Mouse (Mus musculus) limb, embryonic 14.5 days (tissue): ENCODE results near the gene Snx17. TPM values are rescaled to one million over a fixed set of nuclear protein-coding genes. Genes with fewer than 3 reads are reported as not detected.

ENCODE experiments used
- ATAC-seq: fragments of 200-750 bp; cut with Nextera tagmentation; 2 replicates; pipeline ENCODE4 v1.8.0; 2017; ENCODE audit warnings: low read depth, moderate number of reproducible peaks, moderate TSS enrichment; ENCODE audit not compliant: low FRiP score
- DNase-seq: peaks from one replicate; pipeline ENCODE4 v3.0.0-alpha.2; 2015; ENCODE audit warnings: low spot score
- H3K27ac ChIP-seq: fragments of 300-500 bp; sonication (generic); replicated peaks from 2 replicates; pipeline ENCODE4 v1.5.1; 2014; ENCODE audit warnings: low read depth, mild to moderate bottlenecking, low read length, moderate library complexity, mixed read lengths
- H3K27me3 ChIP-seq: fragments of 300-500 bp; sonication (generic); 2 replicates; pipeline ENCODE4 v1.6.1; 2014; ENCODE audit warnings: low read length, mixed read lengths; ENCODE audit not compliant: control insufficient read depth, insufficient read depth
- H3K36me3 ChIP-seq: fragments of 300-500 bp; sonication (generic); 2 replicates; pipeline ENCODE4 v1.6.1; 2014; ENCODE audit warnings: mild to moderate bottlenecking, low read length, moderate library complexity, mixed read lengths; ENCODE audit not compliant: control insufficient read depth, insufficient read depth
- H3K4me1 ChIP-seq: fragments of 300-500 bp; sonication (generic); 2 replicates; pipeline ENCODE4 v1.6.1; 2014; ENCODE audit warnings: antibody characterized with exemption, low read length, mixed read lengths; ENCODE audit not compliant: control insufficient read depth, insufficient read depth
- H3K4me2 ChIP-seq: fragments of 300-500 bp; sonication (generic); replicated peaks from 2 replicates; pipeline ENCODE4 v1.6.1; 2014; ENCODE audit warnings: low read depth, mild to moderate bottlenecking, low read length, moderate library complexity; ENCODE audit not compliant: severe bottlenecking
- H3K4me3 ChIP-seq: fragments of 300-500 bp; sonication (generic); replicated peaks from 2 replicates; pipeline ENCODE4 v1.5.1; 2014; ENCODE audit warnings: low read length
- H3K9ac ChIP-seq: fragments of 300-500 bp; sonication (generic); 2 replicates; pipeline ENCODE4 v1.6.1; 2014; ENCODE audit warnings: mild to moderate bottlenecking, low read depth, low read length, moderate library complexity; ENCODE audit not compliant: severe bottlenecking
- H3K9me3 ChIP-seq: fragments of 300-500 bp; sonication (generic); 2 replicates; pipeline ENCODE4 v1.6.1; 2016; ENCODE audit warnings: low read length; ENCODE audit not compliant: control insufficient read depth
- POLR2A ChIP-seq: fragments of 200-500 bp; IDR thresholded peaks from 2 replicates; pipeline ENCODE4 v1.8.0; 2012; ENCODE audit warnings: inconsistent platforms, mild to moderate bottlenecking, moderate library complexity, borderline replicate concordance; ENCODE audit not compliant: insufficient read depth, insufficient read length; ENCODE audit errors: extremely low read depth
- WGBS: fragments of 180-500 bp; shearing (Covaris S2); extraction: QIAGEN DNeasy Blood & Tissue Kit; methylation state at CpG from one replicate; pipeline ENCODE4 v1.1.7; 2014; 5-methylcytosine and 5-hydroxymethylcytosine counted together
- polyA plus RNA-seq, 2 experiments: library from polyadenylated mRNA; depleted of rRNA in 1 of 2; stranded (reverse) in 1 of 2; unstranded in 1 of 2; fragments of >200 nt; fragmentation: Nextera tagmentation in 1 of 2; extraction: Ambion mirVana in 1 of 2; gene quantifications; 2 replicates each; pipeline versions ENCODE4 v1.2.1 to v1.2.3; 2012 to 2014

Gene Snx17
- polyA plus RNA-seq, 2 experiments = 108 to 139 TPM

DNA sequence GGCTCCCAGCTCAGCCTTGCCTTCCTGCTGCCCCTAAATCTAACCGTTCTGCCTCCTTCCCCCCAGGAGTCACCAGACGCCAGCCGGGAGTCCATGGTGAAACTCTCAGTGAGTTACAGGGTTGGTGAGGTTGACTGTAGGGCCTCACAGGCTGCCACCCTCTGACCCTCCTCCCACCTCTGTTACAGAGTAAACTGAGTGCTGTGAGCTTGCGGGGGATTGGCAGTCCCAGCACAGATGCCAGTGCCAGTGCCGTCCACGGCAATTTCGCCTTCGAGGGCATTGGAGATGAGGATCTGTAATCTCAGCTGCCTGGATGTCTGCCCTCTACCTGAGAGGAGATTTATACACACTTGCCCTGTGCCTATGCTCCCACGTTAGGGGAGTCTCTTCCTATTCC lies 5.1 kb downstream of the Snx17 start:
- DNase-seq (no peak), ATAC-seq (no peak)
- Histone ChIP-seq H3K9me3 (peaks cover 4% of the 10 kb centered on the region), H3K27ac (no peak overlapping the region), H3K27me3 (no peaks in the 10 kb centered on the region), H3K4me1 (peaks cover 16% of the 10 kb centered on the region), H3K9ac (no peak overlapping the region), H3K4me3 (no peak overlapping the region), H3K4me2 (no peak overlapping the region), H3K36me3 (peaks cover 75% of the 10 kb centered on the region)
- WGBS = 94% methylated on average over 9 of the region's 9 CpGs
- TF ChIP-seq POLR2A = no peak

DNA sequence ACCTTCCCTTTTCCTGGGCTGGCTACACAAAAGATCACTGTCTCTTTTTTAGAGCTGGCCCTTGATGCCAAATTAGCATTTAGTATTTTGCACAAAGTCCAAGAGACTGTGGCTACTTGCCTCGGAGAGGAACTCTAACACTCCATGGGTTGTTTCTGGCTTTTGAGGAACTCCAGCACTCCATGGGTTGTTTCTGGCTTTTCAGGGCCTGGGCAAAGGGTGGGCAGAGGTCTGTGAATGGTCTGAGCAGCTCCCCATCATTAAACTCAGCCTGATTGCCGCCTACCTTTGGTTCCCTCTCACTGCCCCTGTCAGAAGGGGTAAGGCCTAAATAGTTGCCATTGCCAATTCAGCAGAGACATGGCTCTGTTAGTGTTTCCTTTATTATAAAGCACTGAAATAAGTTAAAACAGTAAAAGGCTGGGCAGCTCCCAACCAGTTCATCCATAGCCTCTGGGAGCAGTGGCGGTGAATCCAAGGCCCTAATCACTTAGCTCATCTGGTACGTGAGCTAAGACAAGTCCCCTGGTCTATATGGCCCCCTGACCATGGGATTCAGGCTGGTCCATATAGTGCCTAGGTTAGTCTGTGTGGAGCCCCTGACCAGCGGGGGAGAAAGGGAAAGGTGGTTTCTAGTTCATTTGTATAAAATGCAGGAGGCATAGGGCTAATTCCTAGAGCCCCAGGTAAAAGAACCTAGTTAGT lies 5.7 kb downstream of the Snx17 start:
- WGBS = 84% methylated on average over 5 of the region's 5 CpGs
- Histone ChIP-seq H3K9ac (no peak overlapping the region), H3K4me2 (no peak overlapping the region), H3K27ac (no peak overlapping the region), H3K4me1 (peaks cover 16% of the 10 kb centered on the region), H3K27me3 (no peaks in the 10 kb centered on the region), H3K36me3 (peaks cover 81% of the 10 kb centered on the region), H3K9me3 (peaks cover 4% of the 10 kb centered on the region), H3K4me3 (no peak overlapping the region)
- ATAC-seq = no peak
- no peak for DNase-seq
- no peak for TF ChIP-seq POLR2A

DNA sequence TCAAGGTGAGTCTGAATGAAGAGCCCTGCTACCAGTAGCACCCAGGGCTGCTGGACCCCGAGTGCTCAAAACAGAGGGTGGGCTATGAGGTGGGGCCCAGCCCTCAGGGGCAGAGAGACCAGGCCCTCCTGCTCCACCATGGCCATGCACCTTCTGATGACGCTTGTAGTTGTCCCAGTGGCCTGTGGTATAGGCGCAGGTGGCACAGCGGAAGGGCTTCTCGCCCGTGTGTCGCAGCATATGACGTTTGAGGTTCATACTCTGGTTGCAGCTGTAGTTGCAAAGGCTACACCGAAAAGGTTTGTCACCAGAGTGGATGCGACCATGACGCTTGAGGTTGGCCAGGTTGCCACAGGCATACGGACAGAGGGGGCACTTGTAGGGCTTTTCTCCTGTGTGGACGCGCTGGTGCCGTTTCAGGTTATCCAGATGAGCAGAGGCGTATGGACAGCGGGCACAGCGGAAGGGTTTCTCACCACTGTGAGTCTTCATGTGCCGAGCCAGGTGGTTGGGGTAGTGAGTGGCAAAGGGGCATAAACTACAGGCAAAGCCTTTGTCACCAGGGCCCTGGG lies 6.4 kb downstream of the Snx17 start:
- TF ChIP-seq POLR2A = no peak
- 92% methylated on average over 19 of the region's 19 CpGs for WGBS
- no peak for ATAC-seq

DNA sequence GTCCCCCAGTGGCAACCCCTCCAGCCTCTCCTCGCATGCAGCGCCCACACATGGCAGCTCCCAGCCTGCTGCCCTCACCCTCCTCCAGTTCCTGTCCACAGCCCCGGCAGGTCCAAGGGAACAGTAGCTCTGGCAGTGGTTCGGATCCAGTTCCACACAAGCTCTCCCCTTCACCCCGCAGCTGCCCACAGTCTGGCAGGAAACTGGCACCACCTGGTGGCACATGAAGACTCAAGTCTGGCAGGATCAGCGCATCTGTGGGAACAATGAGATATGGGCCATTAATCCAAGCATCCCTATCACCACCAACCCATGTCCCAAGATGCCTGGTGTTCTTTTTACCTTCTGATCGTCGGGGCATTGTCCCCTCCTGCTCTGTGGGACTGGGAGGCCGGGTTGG lies 6.9 kb downstream of the Snx17 start:
- Histone ChIP-seq H3K9ac (no peak overlapping the region), H3K4me2 (no peak overlapping the region), H3K9me3 (peaks cover 4% of the 10 kb centered on the region), H3K4me3 (no peak overlapping the region), H3K27ac (no peak overlapping the region), H3K27me3 (no peaks in the 10 kb centered on the region), H3K4me1 (peaks cover 9% of the 10 kb centered on the region), H3K36me3 (peaks cover 83% of the 10 kb centered on the region)
- 89% methylated on average over 7 of the region's 9 CpGs for WGBS
- DNase-seq (no peak), ATAC-seq (no peak)
- TF ChIP-seq POLR2A = no peak

More for the DNA sequence above, 6.4 kb downstream of the Snx17 start:
- Histone ChIP-seq H3K4me2 (no peak overlapping the region), H3K9me3 (peaks cover 4% of the 10 kb centered on the region), H3K27me3 (no peaks in the 10 kb centered on the region), H3K36me3 (peaks cover 83% of the 10 kb centered on the region), H3K4me3 (no peak overlapping the region), H3K27ac (no peak overlapping the region), H3K9ac (no peak overlapping the region), H3K4me1 (peaks cover 10% of the 10 kb centered on the region)
- DNase-seq = no peak

DNA sequence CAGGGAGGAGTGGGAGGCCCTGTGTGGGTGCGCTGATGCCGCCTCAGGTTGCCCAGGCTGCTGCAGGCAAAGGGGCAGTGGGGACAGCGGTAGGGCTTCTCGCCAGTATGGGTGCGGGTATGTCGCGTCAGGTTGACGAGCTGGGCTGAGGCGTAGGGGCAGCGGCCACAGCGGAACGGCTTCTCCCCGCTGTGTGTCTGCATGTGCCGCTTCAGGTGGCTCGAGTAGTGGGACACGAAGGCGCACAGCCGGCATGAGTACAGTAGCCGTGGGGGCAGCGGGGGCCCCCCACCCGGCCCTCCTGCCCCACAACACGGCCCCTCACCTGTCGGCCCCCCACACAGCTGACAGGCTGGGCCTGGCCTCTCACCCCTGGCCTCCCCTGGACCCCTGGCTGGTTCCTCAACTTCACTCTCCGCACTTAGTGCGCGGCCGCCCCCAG lies 7.3 kb downstream of the Snx17 start:
- no peak overlapping the region for H3K4me2 ChIP-seq
- no peak for TF ChIP-seq POLR2A
- H3K4me3 ChIP-seq = peak overlapping the region; percentile 73; the same call in 1 of the 2 replicates
- ATAC-seq (no peak), DNase-seq (no peak)
- 91% methylated on average over 27 of the region's 27 CpGs for WGBS
- H3K27me3 ChIP-seq = no peaks in the 10 kb centered on the region
- H3K9ac ChIP-seq = no peak overlapping the region
- peaks cover 83% of the 10 kb centered on the region for H3K36me3 ChIP-seq
- no peak overlapping the region for H3K27ac ChIP-seq
- H3K9me3 ChIP-seq = peaks cover 4% of the 10 kb centered on the region
- peaks cover 9% of the 10 kb centered on the region for H3K4me1 ChIP-seq
